Mouse (Mus musculus): ENCODE measurements around the gene Nrros. TPM values are rescaled to one million over a fixed set of nuclear protein-coding genes. Genes with fewer than 3 reads are reported as not detected.

The Nrros gene
- polyA plus RNA-seq, 1 experiment: 227 TPM

DNA sequence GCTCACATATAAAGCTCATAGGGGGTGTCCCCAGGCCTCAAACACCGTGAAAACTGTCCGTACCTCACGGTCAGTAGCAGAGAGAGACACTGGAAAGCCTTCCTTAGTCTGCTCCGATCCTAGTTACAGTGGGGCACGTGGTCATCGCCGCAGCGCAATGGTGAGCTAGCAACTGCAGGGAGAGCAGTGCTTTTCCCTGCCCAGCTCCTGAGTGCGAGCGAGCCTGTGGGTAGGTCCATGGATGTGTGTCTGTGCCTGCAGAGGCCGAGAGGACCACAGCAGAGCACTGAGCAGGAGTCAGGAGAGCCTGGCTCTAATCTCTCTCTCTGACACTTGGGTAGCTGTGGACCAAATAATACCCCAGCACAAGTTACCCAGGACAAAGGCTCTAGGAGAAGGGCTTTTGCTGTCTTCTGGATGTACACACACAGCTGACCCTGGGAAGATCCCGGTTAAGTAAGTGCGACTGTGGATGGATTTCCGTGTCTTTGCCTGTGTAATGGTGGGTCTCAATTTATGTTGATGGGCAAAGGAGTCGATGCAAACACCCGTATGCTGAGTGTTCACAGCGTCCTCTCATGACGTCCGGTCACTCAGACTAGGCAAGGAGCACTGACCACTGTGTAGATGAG is 882 bp downstream of the Nrros start:
- peak overlapping the region; percentile 77 for H3K4me3 ChIP-seq (ENCODE audit: insufficient read depth, low read length)

DNA sequence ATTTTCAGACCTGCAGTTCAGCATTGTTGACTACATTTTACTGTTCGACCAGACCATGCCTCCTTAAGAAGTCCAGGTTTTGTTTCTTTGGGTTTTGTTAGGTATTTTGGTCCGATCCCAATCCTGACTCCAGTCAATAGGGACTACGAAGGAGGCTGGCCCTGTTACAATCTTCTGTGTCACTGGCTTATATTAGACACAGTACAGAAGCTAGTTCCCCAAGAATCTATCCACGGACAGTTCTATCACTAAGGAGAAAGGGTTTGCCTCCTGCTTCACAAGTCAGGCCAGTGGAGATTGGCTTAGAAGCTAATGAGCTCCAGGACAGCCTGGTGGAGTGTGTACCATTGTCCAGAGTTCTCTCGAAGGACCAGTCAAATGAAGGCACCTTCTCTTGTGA is 1.5 kb downstream of the Nrros start:
- Histone ChIP-seq H3K4me3 (ENCODE audit: insufficient read depth, low read length) (peak overlapping the region; percentile 77), H3K27ac (ENCODE audit: insufficient read depth, low read depth, low read length) (peak overlapping the region; percentile 97)

More for the DNA sequence above, 882 bp downstream of the Nrros start:
- Histone ChIP-seq H3K27ac (ENCODE audit: insufficient read depth, low read depth, low read length) (peak overlapping the region; percentile 97), H3K4me1 (ENCODE audit: control insufficient read depth, insufficient read depth, low read length) (peaks cover 36% of the 10 kb centered on the region)
- TF ChIP-seq CTCF (IDR thresholded peaks at IDR 0.05; ENCODE audit: low read depth, low read length): no peak
- TF ChIP-seq POLR2A (IDR thresholded peaks at IDR 0.05; ENCODE audit: borderline replicate concordance, low read depth, low read length): no peak

DNA sequence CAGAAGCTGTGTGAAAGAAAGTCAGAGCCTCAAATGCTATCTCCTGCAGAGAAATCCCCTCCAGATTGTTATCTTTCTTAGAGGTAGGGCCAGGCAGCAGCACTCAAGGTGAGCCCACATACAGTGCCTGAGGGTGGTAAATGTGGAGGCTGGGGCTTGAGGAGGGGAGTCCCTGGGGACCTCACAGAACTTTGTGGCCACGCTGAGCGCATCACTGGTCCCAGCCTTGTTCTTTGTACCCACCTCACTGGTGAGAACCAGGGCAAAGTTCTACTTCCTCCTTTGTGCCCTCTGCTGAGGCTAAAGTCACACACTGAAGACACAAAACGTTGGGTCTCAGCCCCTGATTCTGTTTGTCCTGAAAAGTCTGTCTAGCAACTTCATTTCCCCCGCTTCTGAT is 2.0 kb downstream of the Nrros start:
- TF ChIP-seq CTCF (IDR thresholded peaks at IDR 0.05; ENCODE audit: low read depth, low read length): no peak
- TF ChIP-seq POLR2A (IDR thresholded peaks at IDR 0.05; ENCODE audit: borderline replicate concordance, low read depth, low read length): no peak
- H3K4me3 ChIP-seq (ENCODE audit: insufficient read depth, low read length): peak overlapping the region; percentile 77
- peaks cover 27% of the 10 kb centered on the region for H3K4me1 ChIP-seq (ENCODE audit: control insufficient read depth, insufficient read depth, low read length)
- peak overlapping the region; percentile 97 for H3K27ac ChIP-seq (ENCODE audit: insufficient read depth, low read depth, low read length)

More for the DNA sequence above, 1.5 kb downstream of the Nrros start:
- peaks cover 32% of the 10 kb centered on the region for H3K4me1 ChIP-seq (ENCODE audit: control insufficient read depth, insufficient read depth, low read length)
- TF ChIP-seq POLR2A (IDR thresholded peaks at IDR 0.05; ENCODE audit: borderline replicate concordance, low read depth, low read length): no peak
- TF ChIP-seq CTCF (IDR thresholded peaks at IDR 0.05; ENCODE audit: low read depth, low read length): no peak

DNA sequence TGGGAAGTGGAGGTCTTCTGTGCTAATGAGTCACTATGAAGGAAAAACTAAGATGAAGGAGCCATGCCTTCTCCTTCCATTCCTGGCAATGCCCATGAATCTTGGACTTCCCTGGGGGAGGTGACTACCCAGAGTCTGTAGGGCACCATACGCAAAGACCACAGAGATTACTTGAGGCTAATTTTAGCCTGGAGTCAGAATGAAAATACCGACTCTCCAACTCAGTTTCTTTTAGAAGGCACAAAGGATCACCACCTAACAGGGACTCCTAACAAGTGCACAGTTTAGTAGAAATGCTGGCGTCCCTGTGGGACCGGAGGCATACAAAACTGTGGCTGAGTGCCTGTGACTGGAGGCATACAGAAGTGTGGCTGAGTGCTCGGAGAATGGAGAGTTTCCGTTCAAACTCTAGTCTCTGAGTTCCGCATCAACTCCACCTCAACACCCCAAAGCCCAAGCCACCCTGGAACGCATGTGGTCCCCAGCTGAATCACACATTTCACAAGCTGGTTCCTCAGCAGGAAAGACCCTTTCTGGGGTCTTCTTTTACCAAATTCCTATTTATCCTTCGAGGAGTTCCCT is 4.6 kb downstream of the Nrros start:
- Histone ChIP-seq H3K4me1 (ENCODE audit: control insufficient read depth, insufficient read depth, low read length) (peaks cover 16% of the 10 kb centered on the region), H3K27ac (ENCODE audit: insufficient read depth, low read depth, low read length) (peak overlapping the region; percentile 26), H3K4me3 (ENCODE audit: insufficient read depth, low read length) (peak overlapping the region; percentile 50)
- no peak for TF ChIP-seq CTCF (IDR thresholded peaks at IDR 0.05; ENCODE audit: low read depth, low read length)
- TF ChIP-seq POLR2A (IDR thresholded peaks at IDR 0.05; ENCODE audit: borderline replicate concordance, low read depth, low read length): no peak

DNA sequence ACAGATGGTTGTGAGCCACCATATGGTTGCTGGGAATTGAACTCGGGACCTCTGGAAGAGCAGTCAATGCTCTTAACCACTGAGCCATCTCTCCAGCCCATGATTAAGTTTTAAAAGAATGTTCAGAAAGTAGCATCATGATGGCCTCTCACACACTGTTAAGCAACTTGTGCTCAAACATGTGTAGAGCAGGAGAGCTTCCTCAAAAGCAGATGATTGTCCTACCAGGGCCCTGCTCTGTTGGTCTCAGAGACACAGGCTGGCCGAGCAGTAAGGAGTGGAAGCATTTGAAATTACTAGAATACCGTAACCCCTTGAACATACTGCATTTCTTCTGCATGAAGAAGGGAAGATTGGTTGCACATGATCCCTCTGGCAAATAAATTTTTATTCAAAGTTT is 6.4 kb downstream of the Nrros start:
- TF ChIP-seq CTCF (IDR thresholded peaks at IDR 0.05; ENCODE audit: low read depth, low read length) (no peak), POLR2A (IDR thresholded peaks at IDR 0.05; ENCODE audit: borderline replicate concordance, low read depth, low read length) (no peak)
- H3K4me1 ChIP-seq (ENCODE audit: control insufficient read depth, insufficient read depth, low read length): peaks cover 12% of the 10 kb centered on the region

DNA sequence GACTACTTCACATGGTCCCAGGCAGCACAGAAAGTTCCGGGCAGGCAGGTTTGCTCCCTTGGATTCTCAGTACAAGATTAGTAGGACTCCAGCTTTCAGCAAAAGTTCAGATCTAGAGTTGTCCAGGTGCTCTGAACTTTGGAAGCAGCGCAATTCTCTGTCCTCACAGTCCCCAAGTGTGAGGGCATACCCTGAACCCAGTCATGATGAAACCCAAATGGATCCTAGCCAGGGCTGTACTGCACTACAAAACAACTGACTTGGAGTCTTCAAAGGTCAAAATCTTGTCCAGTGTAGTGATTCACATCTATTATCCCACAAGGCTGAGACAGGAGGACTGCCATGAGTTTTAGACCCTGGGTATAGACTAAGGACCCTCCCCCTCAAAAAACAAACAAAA is 8.0 kb downstream of the Nrros start:
- peaks cover 12% of the 10 kb centered on the region for H3K4me1 ChIP-seq (ENCODE audit: control insufficient read depth, insufficient read depth, low read length)
- no peak for TF ChIP-seq CTCF (IDR thresholded peaks at IDR 0.05; ENCODE audit: low read depth, low read length)
- TF ChIP-seq POLR2A (IDR thresholded peaks at IDR 0.05; ENCODE audit: borderline replicate concordance, low read depth, low read length): no peak
- H3K4me3 ChIP-seq (ENCODE audit: insufficient read depth, low read length): no peak overlapping the region
- H3K27ac ChIP-seq (ENCODE audit: insufficient read depth, low read depth, low read length): no peak overlapping the region

More for the DNA sequence above, 6.4 kb downstream of the Nrros start:
- H3K4me3 ChIP-seq (ENCODE audit: insufficient read depth, low read length): no peak overlapping the region
- H3K27ac ChIP-seq (ENCODE audit: insufficient read depth, low read depth, low read length): peak overlapping the region; percentile 9; the same call in 1 of the 2 replicates

- Histone ChIP-seq H3K27ac (ENCODE audit: insufficient read depth, low read depth, low read length) (no peak overlapping the region), H3K4me1 (ENCODE audit: control insufficient read depth, insufficient read depth, low read length) (peaks cover 12% of the 10 kb centered on the region), H3K4me3 (ENCODE audit: insufficient read depth, low read length) (no peak overlapping the region)
- TF ChIP-seq POLR2A (IDR thresholded peaks at IDR 0.05; ENCODE audit: borderline replicate concordance, low read depth, low read length) (no peak), CTCF (IDR thresholded peaks at IDR 0.05; ENCODE audit: low read depth, low read length) (no peak)
Observed at GRCm38 (mm10) chr16:32156719-32157118, 8.7 kb downstream of the Nrros start.

- H3K4me1 ChIP-seq (ENCODE audit: control insufficient read depth, insufficient read depth, low read length): 0 out of 2 replicates have a peak, but pooled peaks cover 2% of the 10 kb centered on the region
- TF ChIP-seq POLR2A (IDR thresholded peaks at IDR 0.05; ENCODE audit: borderline replicate concordance, low read depth, low read length): no peak
- no peak overlapping the region for H3K27ac ChIP-seq (ENCODE audit: insufficient read depth, low read depth, low read length)
- no peak overlapping the region for H3K4me3 ChIP-seq (ENCODE audit: insufficient read depth, low read length)
Observed at GRCm38 (mm10) chr16:32154437-32154836, 11.0 kb downstream of the Nrros start.

DNA sequence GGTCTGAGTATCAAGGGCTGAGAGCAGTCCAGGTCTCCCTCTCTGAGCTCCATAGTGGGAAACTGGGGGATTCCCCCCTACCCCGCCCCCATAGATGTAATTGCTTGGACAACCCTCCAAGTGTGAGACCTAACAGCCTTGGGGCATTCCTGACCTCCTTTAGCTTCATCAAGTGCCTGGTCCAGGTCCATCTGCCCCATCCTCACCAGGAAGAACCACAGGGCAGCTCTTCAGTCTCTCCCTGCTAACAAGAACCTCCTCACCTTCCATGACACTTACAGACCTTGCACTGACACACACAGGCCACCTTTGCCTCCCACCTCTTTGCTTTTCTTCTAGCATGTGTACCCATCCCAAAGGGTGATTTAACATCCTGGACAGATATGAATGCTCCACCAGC is 11.4 kb downstream of the Nrros start:
- TF ChIP-seq CTCF (IDR thresholded peaks at IDR 0.05; ENCODE audit: low read depth, low read length) (no peak), POLR2A (IDR thresholded peaks at IDR 0.05; ENCODE audit: borderline replicate concordance, low read depth, low read length) (no peak)
- no peak overlapping the region for H3K27ac ChIP-seq (ENCODE audit: insufficient read depth, low read depth, low read length)
- 0 out of 2 replicates have a peak, but pooled peaks cover 2% of the 10 kb centered on the region for H3K4me1 ChIP-seq (ENCODE audit: control insufficient read depth, insufficient read depth, low read length)
- no peak overlapping the region for H3K4me3 ChIP-seq (ENCODE audit: insufficient read depth, low read length)

DNA sequence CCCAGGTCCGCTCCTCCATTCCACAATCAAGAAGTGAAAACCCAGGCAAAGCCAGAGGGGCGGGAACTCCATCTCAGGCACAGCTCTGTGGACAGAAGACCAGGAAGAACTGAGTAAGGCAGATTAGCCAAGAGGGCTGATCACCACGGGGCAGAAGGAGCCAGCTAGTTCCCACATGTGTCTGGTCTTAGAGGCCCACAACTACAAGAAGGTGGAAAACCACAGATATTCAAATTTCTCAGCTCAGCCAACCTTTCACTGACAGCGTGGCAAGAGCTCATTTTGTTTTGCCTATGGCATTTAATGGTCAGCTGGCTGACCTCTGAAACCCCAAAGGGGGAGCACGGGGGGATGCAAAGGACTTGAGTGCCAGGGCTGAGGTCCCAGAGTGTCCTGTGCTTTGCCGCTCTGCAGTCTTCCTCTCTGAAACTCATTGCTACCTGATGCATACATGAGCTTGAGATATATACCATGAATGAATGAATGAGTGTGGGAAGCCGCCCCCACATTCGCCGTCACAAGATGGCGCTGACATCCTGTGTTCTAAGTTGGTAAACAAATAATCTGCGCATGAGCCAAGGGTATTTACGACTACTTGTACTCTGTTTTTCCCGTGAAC is 17.7 kb downstream of the Nrros start:
- Histone ChIP-seq H3K4me3 (ENCODE audit: insufficient read depth, low read length) (no peak overlapping the region), H3K27ac (ENCODE audit: insufficient read depth, low read depth, low read length) (no peak overlapping the region), H3K4me1 (ENCODE audit: control insufficient read depth, insufficient read depth, low read length) (no peaks in the 10 kb centered on the region)
- TF ChIP-seq POLR2A (IDR thresholded peaks at IDR 0.05; ENCODE audit: borderline replicate concordance, low read depth, low read length) (no peak), CTCF (IDR thresholded peaks at IDR 0.05; ENCODE audit: low read depth, low read length) (no peak)

All from bone marrow macrophage, adult 2 months (primary cell).